Mouse (Mus musculus): Measurements from ENCODE around the gene Trim7. TPM values are rescaled to one million over a fixed set of nuclear protein-coding genes. Genes with fewer than 3 reads are reported as not detected.
A peak's percentile ranks its signal among the peaks of the same experiment; 100 is the strongest.
"Not testable (repeated sequence)": the region's sequence is repeated elsewhere in the genome, so short reads cannot be mapped to it uniquely, and the experiment has no call there.

Gene Trim7
- polyA plus RNA-seq, 1 experiment = 1.4 TPM

GRCm38 (mm10) chr11:48813782-48814181 is 12.2 kb upstream of the Trim7 start:
- Histone ChIP-seq H3K27ac (replicated peaks; ENCODE audit: low read depth, low read length) (no peak overlapping the region), H3K4me3 (ENCODE audit: insufficient read depth, low read depth, low read length) (no peak overlapping the region), H3K4me1 (ENCODE audit: control insufficient read depth, insufficient read depth, insufficient read length, low read length) (peaks cover 7% of the 10 kb centered on the region)

GRCm38 (mm10) chr11:48815851-48816250 is 10.1 kb upstream of the Trim7 start:
- Histone ChIP-seq H3K4me1 (ENCODE audit: control insufficient read depth, insufficient read depth, insufficient read length, low read length) (peaks cover 7% of the 10 kb centered on the region), H3K4me3 (ENCODE audit: insufficient read depth, low read depth, low read length) (peak overlapping the region; percentile 73), H3K27ac (replicated peaks; ENCODE audit: low read depth, low read length) (peak overlapping the region; percentile 64; the same call in 1 of the 2 replicates)

GRCm38 (mm10) chr11:48816281-48816781 is 9.6 kb upstream of the Trim7 start:
- Histone ChIP-seq H3K4me3 (ENCODE audit: insufficient read depth, low read depth, low read length) (peak overlapping the region; percentile 73), H3K27ac (replicated peaks; ENCODE audit: low read depth, low read length) (peak overlapping the region; percentile 64; the same call in 1 of the 2 replicates), H3K4me1 (ENCODE audit: control insufficient read depth, insufficient read depth, insufficient read length, low read length) (peaks cover 7% of the 10 kb centered on the region)

- peaks cover 7% of the 10 kb centered on the region for H3K4me1 ChIP-seq (ENCODE audit: control insufficient read depth, insufficient read depth, insufficient read length, low read length)
- peak within 1 kb of the TSS; percentile 84 for H3K4me3 ChIP-seq (ENCODE audit: insufficient read depth, low read depth, low read length)
- peak within 1 kb of the TSS; percentile 98 for H3K27ac ChIP-seq (replicated peaks; ENCODE audit: low read depth, low read length)
These were observed 8.9 kb upstream of the Trim7 start, which contains the start of gene Trim41 for GRCm38 (mm10) chr11:48816800-48817665. Gene Trim41 (minus strand): TSS chr11:48817353.

- Histone ChIP-seq H3K4me1 (ENCODE audit: control insufficient read depth, insufficient read depth, insufficient read length, low read length) (peaks cover 7% of the 10 kb centered on the region), H3K4me3 (ENCODE audit: insufficient read depth, low read depth, low read length) (peak overlapping the region; percentile 84), H3K27ac (replicated peaks; ENCODE audit: low read depth, low read length) (peak overlapping the region; percentile 66; the same call in 1 of the 2 replicates)
These were observed 8.1 kb upstream of the Trim7 start for GRCm38 (mm10) chr11:48817794-48818193.

GRCm38 (mm10) chr11:48818346-48818745 is 7.6 kb upstream of the Trim7 start:
- Histone ChIP-seq H3K4me3 (ENCODE audit: insufficient read depth, low read depth, low read length) (peak overlapping the region; percentile 68), H3K27ac (replicated peaks; ENCODE audit: low read depth, low read length) (0 out of 2 replicates have a peak overlapping the region, but pooled peaks have one; percentile 42), H3K4me1 (ENCODE audit: control insufficient read depth, insufficient read depth, insufficient read length, low read length) (peaks cover 7% of the 10 kb centered on the region)

GRCm38 (mm10) chr11:48819614-48820307 is 6.2 kb upstream of the Trim7 start:
- no peak overlapping the region for H3K4me3 ChIP-seq (ENCODE audit: insufficient read depth, low read depth, low read length)
- peaks cover 15% of the 10 kb centered on the region for H3K4me1 ChIP-seq (ENCODE audit: control insufficient read depth, insufficient read depth, insufficient read length, low read length)
- H3K27ac ChIP-seq (replicated peaks; ENCODE audit: low read depth, low read length) = no peak overlapping the region

GRCm38 (mm10) chr11:48820308-48820674 is 5.6 kb upstream of the Trim7 start:
- Histone ChIP-seq H3K4me3 (ENCODE audit: insufficient read depth, low read depth, low read length) (no peak overlapping the region), H3K4me1 (ENCODE audit: control insufficient read depth, insufficient read depth, insufficient read length, low read length) (peaks cover 15% of the 10 kb centered on the region), H3K27ac (replicated peaks; ENCODE audit: low read depth, low read length) (no peak overlapping the region)

- not testable (repeated sequence) for H3K4me3 ChIP-seq (ENCODE audit: insufficient read depth, low read depth, low read length); H3K27ac ChIP-seq (replicated peaks; ENCODE audit: low read depth, low read length); H3K4me1 ChIP-seq (ENCODE audit: control insufficient read depth, insufficient read depth, insufficient read length, low read length)
These were observed 4.6 kb upstream of the Trim7 start for GRCm38 (mm10) chr11:48821299-48821698.

GRCm38 (mm10) chr11:48822768-48823512 is 3.0 kb upstream of the Trim7 start:
- Histone ChIP-seq H3K27ac (replicated peaks; ENCODE audit: low read depth, low read length) (no peak overlapping the region), H3K4me3 (ENCODE audit: insufficient read depth, low read depth, low read length) (peak overlapping the region; percentile 37), H3K4me1 (ENCODE audit: control insufficient read depth, insufficient read depth, insufficient read length, low read length) (peaks cover 8% of the 10 kb centered on the region)

GRCm38 (mm10) chr11:48823536-48823972 is 2.4 kb upstream of the Trim7 start:
- Histone ChIP-seq H3K4me1 (ENCODE audit: control insufficient read depth, insufficient read depth, insufficient read length, low read length) (peaks cover 8% of the 10 kb centered on the region), H3K27ac (replicated peaks; ENCODE audit: low read depth, low read length) (no peak overlapping the region), H3K4me3 (ENCODE audit: insufficient read depth, low read depth, low read length) (peak overlapping the region; percentile 37)

GRCm38 (mm10) chr11:48824311-48824830 is 1.6 kb upstream of the Trim7 start:
- Histone ChIP-seq H3K4me1 (ENCODE audit: control insufficient read depth, insufficient read depth, insufficient read length, low read length) (peaks cover 8% of the 10 kb centered on the region), H3K27ac (replicated peaks; ENCODE audit: low read depth, low read length) (no peak overlapping the region), H3K4me3 (ENCODE audit: insufficient read depth, low read depth, low read length) (no peak overlapping the region)

- Histone ChIP-seq H3K4me3 (ENCODE audit: insufficient read depth, low read depth, low read length) (peak overlapping the region; percentile 60), H3K4me1 (ENCODE audit: control insufficient read depth, insufficient read depth, insufficient read length, low read length) (peaks cover 8% of the 10 kb centered on the region), H3K27ac (replicated peaks; ENCODE audit: low read depth, low read length) (no peak overlapping the region)
These were observed 784 bp downstream of the Trim7 start for GRCm38 (mm10) chr11:48826752-48827096.

GRCm38 (mm10) chr11:48827926-48828325 is 2.0 kb downstream of the Trim7 start:
- Histone ChIP-seq H3K4me3 (ENCODE audit: insufficient read depth, low read depth, low read length) (no peak overlapping the region), H3K27ac (replicated peaks; ENCODE audit: low read depth, low read length) (no peak overlapping the region), H3K4me1 (ENCODE audit: control insufficient read depth, insufficient read depth, insufficient read length, low read length) (peaks cover 8% of the 10 kb centered on the region)

Data from brown adipose tissue, adult 24 weeks (tissue).